Mouse (Mus musculus) neural tube, embryonic 14.5 days (tissue): ENCODE data around the gene Olfr222. TPM values are rescaled to one million over a fixed set of nuclear protein-coding genes. Genes with fewer than 3 reads are reported as not detected.

Source experiments
- ATAC-seq: fragments of 200-750 bp; cut with Nextera tagmentation; 2 replicates; pipeline ENCODE4 v1.8.0; 2017; ENCODE audit warnings: low read depth, mild to moderate bottlenecking, moderate TSS enrichment, moderate library complexity
- H3K27ac ChIP-seq: fragments of 300-500 bp; sonication (generic); 2 replicates; pipeline ENCODE4 v1.5.1; 2014; ENCODE audit warnings: low read depth, mild to moderate bottlenecking, control low read depth, low read length, moderate library complexity, mixed read lengths
- H3K27me3 ChIP-seq: fragments of 300-500 bp; sonication (generic); 2 replicates; pipeline ENCODE4 v1.6.1; 2014; ENCODE audit warnings: low read length; ENCODE audit not compliant: control insufficient read depth, insufficient read depth
- H3K36me3 ChIP-seq: fragments of 300-500 bp; sonication (generic); 2 replicates; pipeline ENCODE4 v1.6.1; 2014; ENCODE audit warnings: low read length, mixed read lengths; ENCODE audit not compliant: control insufficient read depth, insufficient read depth
- H3K4me1 ChIP-seq: fragments of 300-500 bp; sonication (generic); 2 replicates; pipeline ENCODE4 v1.6.1; 2014; ENCODE audit warnings: low read length; ENCODE audit not compliant: control insufficient read depth, insufficient read depth
- H3K4me2 ChIP-seq: fragments of 300-500 bp; sonication (generic); 2 replicates; pipeline ENCODE4 v1.6.1; 2014; ENCODE audit warnings: mild to moderate bottlenecking, low read depth, low read length, control low read depth
- H3K4me3 ChIP-seq: fragments of 300-500 bp; sonication (generic); 2 replicates; pipeline ENCODE4 v1.5.1; 2014; ENCODE audit warnings: low read depth, low read length, control low read depth, mixed read lengths
- H3K9ac ChIP-seq: fragments of 300-500 bp; sonication (generic); replicated peaks from 2 replicates; pipeline ENCODE4 v1.6.1; 2014; ENCODE audit warnings: low read depth, mild to moderate bottlenecking, control low read depth, low read length, mixed read lengths
- H3K9me3 ChIP-seq: fragments of 300-500 bp; sonication (generic); 2 replicates; pipeline ENCODE4 v1.6.1; 2016; ENCODE audit warnings: low read length; ENCODE audit not compliant: control insufficient read depth
- WGBS: fragments of 180-500 bp; shearing (Covaris S2); extraction: QIAGEN DNeasy Blood & Tissue Kit; methylation state at CpG from one replicate; pipeline ENCODE4 v1.1.7; 2014; 5-methylcytosine and 5-hydroxymethylcytosine counted together
- polyA plus RNA-seq: library from polyadenylated mRNA; unstranded; fragments of >200 nt; fragmentation: Nextera tagmentation; extraction: Ambion mirVana; gene quantifications from 2 replicates; pipeline ENCODE4 v1.2.1, GENCODE M21; 2014

Olfr222 gene
- polyA plus RNA-seq, 1 experiment from 2014 or later, result 0.12 TPM

GRCm38 (mm10) chr11:59596950-59597349 is 20.9 kb upstream of the Olfr222 start:
- WGBS, result 89% methylated on average over 8 of the region's 8 CpGs
- Histone ChIP-seq H3K4me3 (no peak overlapping the region), H3K4me1 (no peaks in the 10 kb centered on the region), H3K36me3 (no peaks in the 10 kb centered on the region), H3K4me2 (no peak overlapping the region), H3K27me3 (no peaks in the 10 kb centered on the region), H3K9me3 (no peaks in the 10 kb centered on the region), H3K9ac (no peak overlapping the region), H3K27ac (no peak overlapping the region)
- ATAC-seq, result no peak

GRCm38 (mm10) chr11:59596091-59596490 is 20.1 kb upstream of the Olfr222 start:
- Histone ChIP-seq H3K4me1 (no peaks in the 10 kb centered on the region), H3K4me2 (no peak overlapping the region), H3K36me3 (no peaks in the 10 kb centered on the region), H3K4me3 (no peak overlapping the region), H3K9ac (no peak overlapping the region), H3K27me3 (no peaks in the 10 kb centered on the region), H3K27ac (no peak overlapping the region), H3K9me3 (no peaks in the 10 kb centered on the region)
- 44% methylated on average over 4 of the region's 4 CpGs for WGBS
- ATAC-seq, result no peak

GRCm38 (mm10) chr11:59593189-59593588 is 17.2 kb upstream of the Olfr222 start, which contains the start of gene Olfr223:
Gene Olfr223 (minus strand): TSS chr11:59593289.
- no peak within 1 kb of the TSS for H3K9ac ChIP-seq
- no peaks in the 10 kb centered on the region for H3K27me3 ChIP-seq
- no peak within 1 kb of the TSS for H3K27ac ChIP-seq
- H3K4me3 ChIP-seq, result no peak within 1 kb of the TSS
- H3K36me3 ChIP-seq, result no peaks in the 10 kb centered on the region
- no peak within 1 kb of the TSS for H3K4me2 ChIP-seq
- ATAC-seq, result no peak
- 86% methylated on average over 6 of the region's 6 CpGs for WGBS
- H3K4me1 ChIP-seq, result no peaks in the 10 kb centered on the region
- no peaks in the 10 kb centered on the region for H3K9me3 ChIP-seq

- 75% methylated on average over 8 of the region's 8 CpGs for WGBS
- no peak overlapping the region for H3K4me2 ChIP-seq
- no peak overlapping the region for H3K27ac ChIP-seq
- H3K4me3 ChIP-seq, result no peak overlapping the region
- H3K9me3 ChIP-seq, result no peaks in the 10 kb centered on the region
- no peaks in the 10 kb centered on the region for H3K4me1 ChIP-seq
- H3K9ac ChIP-seq, result no peak overlapping the region
- ATAC-seq, result no peak
- H3K36me3 ChIP-seq, result no peaks in the 10 kb centered on the region
- H3K27me3 ChIP-seq, result no peaks in the 10 kb centered on the region
Measured at GRCm38 (mm10) chr11:59589496-59589895, 13.5 kb upstream of the Olfr222 start.

- 37% methylated on average over 6 of the region's 6 CpGs for WGBS
- H3K4me1 ChIP-seq, result no peaks in the 10 kb centered on the region
- H3K27me3 ChIP-seq, result no peaks in the 10 kb centered on the region
- H3K4me3 ChIP-seq, result no peak overlapping the region
- ATAC-seq, result no peak
- no peaks in the 10 kb centered on the region for H3K36me3 ChIP-seq
- no peak overlapping the region for H3K27ac ChIP-seq
- no peak overlapping the region for H3K4me2 ChIP-seq
- no peaks in the 10 kb centered on the region for H3K9me3 ChIP-seq
- no peak overlapping the region for H3K9ac ChIP-seq
Measured at GRCm38 (mm10) chr11:59584539-59584938, 8.5 kb upstream of the Olfr222 start.

- Histone ChIP-seq H3K27ac (no peak overlapping the region), H3K36me3 (no peaks in the 10 kb centered on the region), H3K27me3 (no peaks in the 10 kb centered on the region), H3K4me1 (no peaks in the 10 kb centered on the region), H3K4me3 (no peak overlapping the region), H3K4me2 (no peak overlapping the region), H3K9me3 (no peaks in the 10 kb centered on the region), H3K9ac (no peak overlapping the region)
- WGBS, result 64% methylated on average over 9 of the region's 9 CpGs
- no peak for ATAC-seq
Measured at GRCm38 (mm10) chr11:59575726-59576125, 309 bp downstream of the Olfr222 start.

- no peaks in the 10 kb centered on the region for H3K4me1 ChIP-seq
- no peak overlapping the region for H3K27ac ChIP-seq
- H3K4me3 ChIP-seq, result no peak overlapping the region
- no peak overlapping the region for H3K4me2 ChIP-seq
- H3K36me3 ChIP-seq, result no peaks in the 10 kb centered on the region
- 65% methylated on average over 3 of the region's 3 CpGs for WGBS
- no peak overlapping the region for H3K9ac ChIP-seq
- no peaks in the 10 kb centered on the region for H3K9me3 ChIP-seq
- no peaks in the 10 kb centered on the region for H3K27me3 ChIP-seq
- ATAC-seq, result no peak
Measured at GRCm38 (mm10) chr11:59569306-59569705, 6.7 kb downstream of the Olfr222 start.

GRCm38 (mm10) chr11:59562837-59563236 is 13.2 kb downstream of the Olfr222 start:
- Histone ChIP-seq H3K4me3 (no peak overlapping the region), H3K27me3 (no peaks in the 10 kb centered on the region), H3K4me1 (no peaks in the 10 kb centered on the region), H3K9ac (no peak overlapping the region), H3K27ac (no peak overlapping the region), H3K36me3 (no peaks in the 10 kb centered on the region), H3K9me3 (no peaks in the 10 kb centered on the region), H3K4me2 (no peak overlapping the region)
- 75% methylated on average over 9 of the region's 9 CpGs for WGBS
- no peak for ATAC-seq

GRCm38 (mm10) chr11:59562336-59562735 is 13.7 kb downstream of the Olfr222 start:
- ATAC-seq, result no peak
- no peaks in the 10 kb centered on the region for H3K4me1 ChIP-seq
- H3K27ac ChIP-seq, result no peak overlapping the region
- H3K9ac ChIP-seq, result no peak overlapping the region
- 95% methylated on average over 4 of the region's 4 CpGs for WGBS
- no peaks in the 10 kb centered on the region for H3K27me3 ChIP-seq
- H3K9me3 ChIP-seq, result no peaks in the 10 kb centered on the region
- H3K4me2 ChIP-seq, result no peak overlapping the region
- no peaks in the 10 kb centered on the region for H3K36me3 ChIP-seq
- H3K4me3 ChIP-seq, result no peak overlapping the region

GRCm38 (mm10) chr11:59560906-59561305 is 15.1 kb downstream of the Olfr222 start:
- 87% methylated on average over 3 of the region's 3 CpGs for WGBS

More at GRCm38 (mm10) chr11:59560906-59561305, 15.1 kb downstream of the Olfr222 start:
- no peak overlapping the region for H3K4me2 ChIP-seq
- H3K36me3 ChIP-seq, result no peaks in the 10 kb centered on the region
- H3K27me3 ChIP-seq, result no peaks in the 10 kb centered on the region
- no peak for ATAC-seq
- no peak overlapping the region for H3K4me3 ChIP-seq
- no peaks in the 10 kb centered on the region for H3K4me1 ChIP-seq
- H3K9ac ChIP-seq, result no peak overlapping the region
- no peak overlapping the region for H3K27ac ChIP-seq
- no peaks in the 10 kb centered on the region for H3K9me3 ChIP-seq
